Mouse (Mus musculus): ENCODE data around the gene Crebl2.

DNA sequence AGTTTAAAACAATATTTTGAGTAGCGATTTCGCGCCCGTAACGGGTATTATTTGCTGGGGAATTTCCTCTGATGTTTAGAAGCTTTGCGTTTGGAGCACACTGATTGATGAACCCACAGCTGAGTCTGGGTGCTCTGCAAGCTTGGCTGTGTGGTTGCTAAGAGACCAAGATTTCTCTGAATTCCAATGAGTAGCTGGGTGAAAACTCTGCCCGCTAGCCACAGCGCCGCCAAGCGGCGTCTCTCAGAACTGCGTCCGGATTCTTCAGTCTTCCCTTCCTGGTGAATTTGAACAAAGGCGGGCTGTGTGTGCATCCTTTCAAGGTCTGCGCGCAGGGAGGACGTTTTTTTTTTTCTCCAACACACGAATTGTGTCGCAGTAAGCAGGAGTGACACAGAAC, 33.2 kb downstream of the Crebl2 start:
- TF ChIP-seq CTCF (IDR thresholded peaks at IDR 0.05; ENCODE audit: low read depth, low read length) = peak; percentile 87
- TF ChIP-seq POLR2A (IDR thresholded peaks at IDR 0.05; ENCODE audit: borderline replicate concordance, low read depth, low read length) = no peak
